Mouse (Mus musculus) R1 (cell line): Measurements from ENCODE around the gene Wdr19.
"Not testable (repeated sequence)": the region's sequence is repeated elsewhere in the genome, so short reads cannot be mapped to it uniquely, and the experiment has no call there.

Experiments used
- DNase-seq: peaks from one replicate; pipeline ENCODE4 v3.0.0-alpha.2; 2018; ENCODE audit warnings: low read depth, low spot score

Wdr19 gene

GRCm38 (mm10) chr5:65194441-65194840 lies 5.1 kb upstream of the Wdr19 start:
- no peak for DNase-seq

DNA sequence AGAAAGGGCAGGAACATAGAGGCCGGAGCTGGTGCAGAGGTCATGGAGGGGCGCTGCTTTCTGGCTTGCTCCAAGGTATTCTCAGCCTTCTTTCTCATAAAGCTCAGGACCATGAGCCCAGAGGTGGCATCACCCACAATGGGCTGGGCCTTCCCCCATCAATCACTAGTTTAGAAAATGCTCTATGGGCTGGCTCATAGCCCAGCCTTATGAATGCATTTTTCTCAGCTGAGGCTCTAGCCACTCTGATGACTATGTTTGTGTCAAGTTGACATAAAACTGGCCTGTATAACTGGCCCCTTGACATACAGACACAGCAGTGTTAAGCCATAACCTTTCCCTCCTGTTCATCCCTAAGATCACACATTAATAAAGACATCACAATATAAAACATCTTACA lies 5.2 kb downstream of the Wdr19 start:
- no peak for DNase-seq

GRCm38 (mm10) chr5:65213321-65213720 lies 13.8 kb downstream of the Wdr19 start:
- peak; percentile 43 for DNase-seq

DNA sequence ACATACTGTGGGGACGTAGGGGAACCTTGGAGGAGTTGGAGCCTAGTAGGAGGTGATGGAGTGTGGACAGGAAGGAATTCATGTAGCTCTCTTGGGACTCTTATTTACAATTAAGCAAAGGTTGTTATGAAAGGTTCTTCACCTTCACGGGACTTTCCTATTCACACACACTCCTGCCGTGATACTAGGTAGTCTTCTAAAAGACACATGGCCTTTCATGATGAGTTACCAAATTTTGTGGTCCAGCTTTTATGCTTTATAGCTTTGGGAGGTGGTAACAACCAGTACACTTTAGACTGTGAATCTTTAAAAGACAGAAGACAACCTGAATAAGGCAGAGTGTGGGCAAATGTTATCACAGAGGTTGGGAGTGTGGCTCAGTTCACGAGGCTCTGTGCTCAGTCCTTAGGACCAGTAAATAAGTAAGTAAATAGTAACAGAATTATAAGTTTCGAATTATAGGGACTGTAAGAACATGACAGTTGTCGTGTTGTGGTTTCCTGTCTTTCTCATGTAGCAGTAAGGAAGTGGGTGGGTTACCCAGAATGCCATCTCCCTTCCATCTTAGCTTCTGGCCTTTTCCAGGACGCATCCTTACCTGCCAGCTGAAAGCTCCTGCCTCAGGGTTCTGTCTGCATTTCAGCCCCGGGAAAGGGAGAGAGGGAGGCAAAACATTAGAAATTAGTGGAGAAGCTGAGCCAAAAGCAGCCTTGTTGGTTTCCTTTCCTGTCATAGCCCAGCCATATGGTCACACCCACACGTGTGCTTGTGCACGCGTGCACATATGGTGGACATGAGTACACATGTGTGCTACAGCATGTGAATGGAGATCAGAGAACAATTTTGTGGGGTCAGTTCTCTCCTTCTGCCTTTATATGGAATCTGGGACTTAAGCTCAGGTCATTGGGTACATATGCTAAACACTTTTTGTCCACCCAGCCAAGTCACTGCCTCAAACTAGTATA lies 18.1 kb downstream of the Wdr19 start:
- DNase-seq, result no peak

DNA sequence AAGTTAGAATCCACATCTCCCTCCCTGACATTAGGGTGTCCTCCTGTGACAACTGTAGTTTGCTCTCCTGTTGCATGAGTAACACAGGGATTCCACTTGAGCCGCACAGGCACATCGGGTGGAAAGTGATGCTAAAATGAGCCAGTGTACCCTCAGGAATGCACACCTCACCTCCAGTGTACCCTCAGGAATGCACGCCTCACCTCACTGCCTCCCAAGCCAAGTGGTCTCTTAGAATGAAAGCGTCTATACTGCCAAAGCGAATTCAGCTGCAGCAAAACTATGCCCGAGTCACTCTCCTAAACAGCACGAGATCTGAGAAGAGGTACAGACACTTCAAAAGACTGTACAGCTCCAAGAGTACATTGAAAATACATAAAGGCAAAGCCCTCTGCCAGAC lies 21.5 kb downstream of the Wdr19 start:
- peak; percentile 27 for DNase-seq

DNA sequence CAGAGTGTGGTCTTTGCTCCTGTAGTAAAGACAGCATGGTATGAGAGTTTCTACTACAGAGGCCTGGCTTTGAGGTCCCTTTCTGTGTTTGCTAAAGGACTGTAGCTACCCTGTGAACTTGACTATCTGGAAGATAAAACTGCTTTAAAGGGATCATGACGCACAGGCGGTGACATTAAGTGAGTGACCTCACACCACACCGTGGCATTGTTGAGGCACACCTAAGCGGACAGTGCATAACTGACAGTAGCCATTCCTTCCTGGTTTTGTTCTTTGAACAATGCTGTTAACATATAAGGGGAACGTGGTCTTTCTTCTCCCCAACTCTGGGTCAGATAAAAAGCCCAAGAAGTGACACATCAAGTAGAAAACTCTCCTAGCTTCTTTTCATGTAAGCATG lies 24.6 kb downstream of the Wdr19 start:
- no peak for DNase-seq

- DNase-seq, result peak; percentile 27
Measured at GRCm38 (mm10) chr5:65231289-65232003, 31.9 kb downstream of the Wdr19 start.

DNA sequence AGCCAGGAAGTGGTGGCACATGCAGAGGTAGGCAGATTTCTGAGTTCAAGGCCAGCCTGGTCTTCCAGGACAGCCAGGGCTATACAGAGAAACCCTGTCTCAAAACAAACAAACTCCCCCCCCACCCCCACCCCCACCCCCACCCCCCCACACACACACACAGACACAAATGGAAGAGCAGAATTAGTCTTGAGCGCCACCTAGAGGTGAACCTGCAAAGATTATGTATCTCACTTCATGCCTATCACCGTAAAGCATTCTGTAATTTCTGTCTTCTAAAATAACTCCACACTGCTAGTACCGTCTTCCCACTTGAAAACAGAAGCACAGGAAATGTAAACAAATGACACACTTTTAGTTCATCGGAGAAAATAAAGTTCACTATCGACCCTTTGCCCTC lies 43.2 kb downstream of the Wdr19 start:
- DNase-seq, result peak; percentile 73

DNA sequence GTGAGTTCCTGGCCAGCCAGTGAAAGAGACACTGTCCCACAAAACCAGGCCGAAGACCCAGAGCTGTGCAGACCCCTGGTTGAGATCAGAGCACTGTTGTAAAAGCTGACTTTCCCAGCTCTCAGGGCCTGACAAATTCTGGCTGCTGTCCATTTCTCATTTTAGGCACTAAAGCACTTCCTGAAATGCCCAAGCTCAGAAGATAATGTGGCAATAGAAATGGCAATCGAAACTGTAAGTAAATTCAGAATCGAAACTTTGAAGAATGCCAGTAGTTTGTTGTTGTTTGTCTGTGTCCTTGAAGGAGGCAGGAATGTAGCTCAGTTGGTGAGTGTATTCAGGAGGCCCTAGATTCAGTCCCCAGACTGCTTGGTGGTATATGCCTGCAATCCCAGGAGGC lies 47.8 kb downstream of the Wdr19 start:
- DNase-seq, result no peak

- DNase-seq, result peak; percentile 40
Measured at GRCm38 (mm10) chr5:65250185-65250855, 50.8 kb downstream of the Wdr19 start.

DNA sequence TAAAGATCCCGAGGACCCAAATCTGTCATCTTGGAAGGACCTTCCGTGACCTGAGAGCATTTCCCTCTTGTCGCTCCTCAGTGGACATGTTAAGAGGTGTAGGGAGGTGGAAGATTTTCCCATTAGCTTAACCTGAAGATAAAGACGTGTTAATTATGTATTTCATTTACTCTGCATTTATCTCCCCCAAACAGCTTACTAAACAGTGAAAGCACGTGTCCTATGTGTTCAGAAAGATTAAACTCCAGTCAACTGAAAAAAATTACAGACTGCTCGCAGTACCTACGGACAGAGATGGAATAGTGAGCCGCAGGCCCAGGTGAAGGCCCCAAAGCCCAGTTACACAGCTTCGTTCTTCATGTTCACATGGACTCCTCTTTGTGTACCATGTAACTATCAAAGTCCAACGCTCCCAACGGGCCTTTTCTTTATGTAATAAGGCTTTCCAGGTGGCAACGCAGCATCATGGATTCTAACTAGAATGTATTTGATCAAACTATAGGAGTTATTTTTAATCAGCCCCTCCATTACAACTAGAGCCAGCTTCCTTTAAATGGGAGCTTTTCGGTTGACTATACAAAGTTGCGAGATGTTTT lies 58.5 kb downstream of the Wdr19 start:
- DNase-seq, result no peak

GRCm38 (mm10) chr5:65273966-65274365 lies 74.5 kb downstream of the Wdr19 start:
- no peak for DNase-seq

DNA sequence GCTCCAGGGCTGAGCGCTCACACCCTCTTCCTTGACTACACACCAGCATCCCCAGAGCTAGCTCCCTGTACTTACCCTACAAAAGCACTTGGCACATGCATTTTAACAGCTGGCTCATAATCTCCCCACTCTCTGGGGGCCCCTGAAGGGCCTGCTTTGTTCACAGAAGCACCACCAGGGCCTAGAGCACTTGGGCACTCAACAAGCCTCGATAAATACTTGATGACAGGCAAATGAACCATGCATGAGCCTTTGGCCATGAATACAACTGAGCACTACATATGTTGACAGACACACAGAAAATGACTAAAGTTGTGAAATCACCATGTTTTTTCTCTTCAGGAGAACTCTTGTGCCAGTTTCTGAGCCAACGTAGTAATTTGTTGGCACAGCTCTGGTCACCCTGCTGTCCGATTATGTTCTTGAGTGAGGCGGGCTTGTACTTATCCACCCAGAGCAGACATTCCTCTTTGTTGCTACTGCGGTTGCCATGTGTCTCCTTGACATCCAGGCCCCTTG lies 79.7 kb downstream of the Wdr19 start:
- DNase-seq, result no peak

DNA sequence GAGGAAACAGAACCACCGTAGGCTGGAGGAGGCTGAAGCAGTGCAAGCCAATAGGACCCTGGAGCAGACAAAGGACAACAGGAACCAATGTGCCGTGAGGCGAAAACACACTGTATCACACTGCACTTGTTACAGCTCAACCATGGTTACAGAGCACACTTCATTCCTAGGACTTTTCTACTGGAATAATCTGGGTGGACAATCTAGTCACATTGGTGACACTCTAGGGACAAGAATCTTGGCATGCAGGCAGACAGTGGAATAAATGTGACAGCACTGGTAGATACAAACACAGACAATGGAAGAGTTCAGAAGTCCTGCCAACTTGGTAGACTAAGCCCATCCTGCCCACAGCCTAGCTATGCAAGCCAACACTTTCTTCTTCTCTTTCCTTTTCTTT lies 81.7 kb downstream of the Wdr19 start:
- DNase-seq, result no peak

- DNase-seq, result peak; percentile 84
Measured at GRCm38 (mm10) chr5:65284171-65284570, 84.7 kb downstream of the Wdr19 start.

- peak; percentile 42 for DNase-seq
Measured at GRCm38 (mm10) chr5:65287751-65288701, 88.5 kb downstream of the Wdr19 start.

DNA sequence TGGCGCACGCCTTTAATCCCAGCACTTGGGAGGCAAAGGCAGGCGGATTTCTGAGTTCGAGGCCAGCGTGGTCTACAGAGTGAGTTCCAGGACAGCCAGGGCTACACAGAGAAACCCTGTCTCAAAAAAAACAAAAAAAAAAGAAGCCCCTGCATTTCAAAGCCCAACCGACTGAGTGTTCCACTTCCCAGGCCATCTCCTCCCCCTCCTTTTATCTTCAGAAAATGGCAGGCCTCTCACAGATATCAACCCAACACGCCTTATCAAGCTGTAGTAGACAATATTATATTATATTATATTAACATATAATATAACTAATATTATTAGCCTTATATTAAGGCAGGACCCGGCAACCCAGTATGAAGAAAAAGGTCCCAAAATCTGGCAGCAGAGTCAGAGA lies 89.5 kb downstream of the Wdr19 start:
- DNase-seq, result not testable (repeated sequence)

DNA sequence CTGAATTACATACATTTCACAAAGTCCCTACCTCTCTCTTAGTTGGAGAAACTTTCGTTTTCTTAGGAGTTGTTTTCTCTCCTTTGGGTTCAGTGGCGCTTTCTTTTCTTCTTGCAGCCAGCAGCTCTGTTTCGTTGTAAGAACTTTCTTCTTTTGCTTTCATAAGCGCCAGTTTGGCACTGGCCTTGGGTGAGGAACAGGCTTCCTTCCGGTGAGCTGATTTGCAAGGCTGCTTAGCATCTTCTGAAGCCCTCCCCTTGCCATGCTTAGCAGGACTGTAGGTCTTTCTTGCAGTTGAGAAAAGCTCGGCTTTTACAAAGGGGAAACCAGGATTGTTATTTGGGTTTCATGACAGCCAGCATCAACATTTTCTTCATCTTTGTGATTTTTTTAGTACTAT lies 94.1 kb downstream of the Wdr19 start:
- no peak for DNase-seq

DNA sequence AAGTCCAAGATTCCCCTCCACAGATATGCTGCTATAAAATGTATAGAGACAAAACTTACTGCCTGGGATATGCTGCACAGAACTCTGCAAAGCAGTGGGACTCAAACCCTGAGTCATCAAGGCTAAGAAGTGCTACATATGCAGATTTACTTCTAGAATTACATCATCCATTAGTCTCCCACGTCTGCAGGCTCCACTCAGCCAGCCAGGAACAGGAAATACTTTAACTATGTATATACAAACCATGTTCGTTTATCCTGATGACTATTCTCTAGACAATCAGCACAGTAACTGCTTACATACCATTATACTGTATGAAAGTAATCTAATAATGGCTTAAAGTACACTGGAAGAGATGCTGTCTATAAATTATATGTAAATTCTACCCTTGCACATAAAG lies 94.8 kb downstream of the Wdr19 start:
- DNase-seq, result no peak

- DNase-seq, result peak; percentile 56
Measured at GRCm38 (mm10) chr5:65298167-65298950, 98.9 kb downstream of the Wdr19 start.
